Mouse (Mus musculus) bone marrow macrophage, adult 2 months (primary cell): ENCODE results near the gene Otud3.

Experiments used
- CTCF ChIP-seq: IDR thresholded peaks from 2 replicates; pipeline ENCODE4 v1.5.1; 2012; ENCODE audit warnings: low read depth, mild to moderate bottlenecking, low read length, moderate library complexity
- POLR2A ChIP-seq: IDR thresholded peaks from 2 replicates; pipeline ENCODE4 v1.6.1; 2012; ENCODE audit warnings: mild to moderate bottlenecking, low read depth, low read length, borderline replicate concordance

DNA sequence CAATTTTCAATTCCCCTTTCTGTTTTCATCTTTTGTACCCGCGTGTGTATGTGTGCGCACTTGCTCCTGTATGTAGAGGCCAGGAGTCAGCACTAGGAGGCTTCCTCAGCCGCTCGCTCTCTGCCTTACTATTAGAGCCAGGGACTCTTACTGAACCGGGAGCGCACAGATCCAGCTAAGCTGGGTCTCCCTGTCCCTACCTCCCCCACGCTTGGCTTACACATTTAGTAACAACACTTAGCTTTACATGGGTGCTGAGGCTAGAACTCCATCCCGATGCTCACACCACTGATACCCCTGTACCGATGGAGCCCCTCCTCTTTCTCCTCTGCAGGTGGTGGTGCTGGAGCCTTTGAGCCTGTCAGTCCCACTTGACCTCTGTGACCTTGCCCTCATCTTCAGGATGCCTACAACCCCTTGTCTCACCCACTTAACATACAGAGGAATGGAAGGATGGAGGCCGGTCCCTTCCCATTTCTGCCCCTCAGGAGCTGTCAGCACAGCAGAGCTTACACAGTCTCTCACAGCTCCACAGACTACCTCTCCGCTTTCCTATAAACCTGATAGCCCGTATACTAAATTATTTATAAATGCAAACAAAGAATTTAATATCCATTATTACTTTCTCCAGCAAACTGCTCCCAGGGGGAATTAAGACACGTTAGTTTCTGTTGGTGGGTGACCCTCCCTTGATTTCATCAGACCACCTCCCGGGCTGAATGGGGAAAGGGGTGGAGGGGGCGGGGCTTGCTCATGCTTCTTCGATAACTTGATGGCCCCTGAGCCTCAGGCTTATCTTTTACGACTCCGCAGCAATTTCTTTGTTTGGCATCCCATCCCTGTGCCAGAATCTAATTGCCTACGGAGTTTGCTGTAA is 7.7 kb upstream of the Otud3 start:
- TF ChIP-seq POLR2A (no peak), CTCF (no peak)
